Mouse (Mus musculus) lung, postnatal 0 days (tissue): ENCODE measurements around the gene Fsd2.

Experiments used
- CTCF ChIP-seq: IDR thresholded peaks from 2 replicates; pipeline ENCODE4 v1.5.1; 2016; ENCODE audit warnings: antibody characterized with exemption, mild to moderate bottlenecking
- EP300 ChIP-seq: IDR thresholded peaks from 2 replicates; pipeline ENCODE4 v1.6.1; 2016; ENCODE audit warnings: antibody characterized with exemption, mild to moderate bottlenecking, control low read depth

DNA sequence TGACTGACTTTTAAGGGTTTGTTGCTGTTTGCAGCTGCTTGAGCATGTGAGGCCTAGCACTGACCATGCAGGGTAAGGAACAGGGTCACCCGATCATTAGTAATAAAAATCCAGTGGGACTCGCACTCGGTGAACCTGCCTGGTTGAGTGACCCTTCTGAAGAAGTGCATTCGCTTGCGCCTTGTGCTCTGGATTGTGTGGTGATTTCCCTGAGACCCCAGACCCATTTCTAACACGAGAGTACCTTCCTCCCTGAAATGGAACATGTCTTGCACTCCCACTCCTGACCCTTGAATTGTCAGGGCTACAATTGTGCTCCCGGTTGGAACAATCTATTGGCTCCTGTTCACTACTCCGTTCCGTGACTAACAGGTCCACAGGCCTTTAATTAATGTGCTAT, 74.1 kb downstream of the Fsd2 start:
- TF ChIP-seq CTCF (no peak), EP300 (no peak)
